Mouse (Mus musculus) myocyte (in vitro differentiated cells): ENCODE measurements at regions not wholly inside any gene's neighbourhood (a gene's known extent, or its start where the extent isn't known, plus 50 kb on each side); places are given as distances from the start of the nearest gene placed in this dataset.

Source experiments
- H3K27me3 ChIP-seq: one replicate; pipeline ENCODE4 v1.6.1; 2011; ENCODE audit not compliant: control insufficient read depth, insufficient read depth, insufficient read length
- H3K36me3 ChIP-seq: one replicate; pipeline ENCODE4 v1.6.1; 2011; ENCODE audit not compliant: control insufficient read depth, insufficient read depth
- H3K4me2 ChIP-seq: one replicate; pipeline ENCODE4 v1.6.1; 2011; ENCODE audit warnings: low read depth, control low read depth
- H3K4me3 ChIP-seq: one replicate; pipeline ENCODE4 v1.5.1; 2011; ENCODE audit warnings: mild to moderate bottlenecking, control low read depth, moderate library complexity
- H3K79me2 ChIP-seq: one replicate; pipeline ENCODE4 v1.6.1; 2011; ENCODE audit not compliant: control insufficient read depth, insufficient read depth
- H3ac ChIP-seq: one replicate; pipeline ENCODE4 v1.6.1; 2011; ENCODE audit not compliant: control insufficient read depth, insufficient read length
- CEBPB ChIP-seq: IDR thresholded peaks from 2 replicates; pipeline ENCODE4 v1.6.1; 2011; ENCODE audit warnings: mild to moderate bottlenecking, moderate library complexity; ENCODE audit not compliant: poor library complexity, insufficient read depth, severe bottlenecking
- E2F4 ChIP-seq: IDR thresholded peaks from one replicate; pipeline ENCODE4 v1.6.1; 2011; ENCODE audit warnings: mild to moderate bottlenecking, control low read depth, moderate library complexity; ENCODE audit not compliant: insufficient read depth
- MAX ChIP-seq: IDR thresholded peaks from one replicate; pipeline ENCODE4 v1.6.1; 2011; ENCODE audit warnings: low read depth, mild to moderate bottlenecking, control low read depth
- MYOD1 ChIP-seq, 3 experiments: IDR thresholded peaks; one replicate each; pipeline ENCODE4 v1.6.1; 2011; ENCODE audit warnings: control low read depth in 2 of 3, low read depth in 2 of 3, mild to moderate bottlenecking in 2 of 3, moderate library complexity in 1 of 3; ENCODE audit not compliant: insufficient read length in 2 of 3, control insufficient read depth in 1 of 3
- MYOG ChIP-seq, 3 experiments: IDR thresholded peaks; one replicate each; pipeline ENCODE4 v1.6.1; 2011; ENCODE audit warnings: control low read depth in 2 of 3, low read depth in 2 of 3, mild to moderate bottlenecking in 2 of 3; ENCODE audit not compliant: insufficient read length in 2 of 3, control insufficient read depth in 1 of 3, insufficient read depth in 1 of 3
- POLR2A ChIP-seq: IDR thresholded peaks from one replicate; pipeline ENCODE4 v1.6.1; 2011; ENCODE audit warnings: low read depth, mild to moderate bottlenecking, control low read depth, moderate library complexity; ENCODE audit not compliant: insufficient read length
- POLR2AphosphoS2 ChIP-seq: IDR thresholded peaks from one replicate; pipeline ENCODE4 v1.6.1; 2011; ENCODE audit warnings: low read depth, control low read depth; ENCODE audit not compliant: insufficient read length
- REST ChIP-seq: IDR thresholded peaks from one replicate; pipeline ENCODE4 v1.6.1; 2011; ENCODE audit warnings: mild to moderate bottlenecking, control low read depth, moderate library complexity; ENCODE audit not compliant: insufficient read depth, insufficient read length
- SRF ChIP-seq: IDR thresholded peaks from one replicate; pipeline ENCODE4 v1.6.1; 2011; ENCODE audit warnings: low read depth; ENCODE audit not compliant: control insufficient read depth, insufficient read length
- TCF12 ChIP-seq: IDR thresholded peaks from one replicate; pipeline ENCODE4 v1.6.1; 2011; ENCODE audit warnings: mild to moderate bottlenecking, control low read depth; ENCODE audit not compliant: poor library complexity, insufficient read depth, severe bottlenecking
- TCF3 ChIP-seq: IDR thresholded peaks from one replicate; pipeline ENCODE4 v1.6.1; 2011; ENCODE audit warnings: low read depth, control low read depth; ENCODE audit not compliant: insufficient read length
- USF1 ChIP-seq: IDR thresholded peaks from one replicate; pipeline ENCODE4 v1.6.1; 2011; ENCODE audit warnings: low read depth, mild to moderate bottlenecking, control low read depth, moderate library complexity

GRCm38 (mm10) chr13:28722074-28722473 is 231.4 kb downstream of the Sox4 start:
- Histone ChIP-seq H3K4me2 (no peak overlapping the region), H3K36me3 (no peaks in the 10 kb centered on the region), H3K79me2 (peaks cover 18% of the 10 kb centered on the region), H3K27me3 (no peaks in the 10 kb centered on the region), H3K4me3 (no peak overlapping the region), H3ac (no peak overlapping the region)
- no peak for TF ChIP-seq TCF3
- no peak for TF ChIP-seq REST
- no peak for TF ChIP-seq CEBPB
- no peak for TF ChIP-seq MAX
- no peak for TF ChIP-seq MYOG (IDR thresholded peaks at IDR 0.05; ENCODE audit: control insufficient read depth in 1 of 3, insufficient read depth in 1 of 3, insufficient read length in 2 of 3, low read depth in 2 of 3)
- no peak for TF ChIP-seq POLR2A
- TF ChIP-seq MYOD1 (IDR thresholded peaks at IDR 0.05; ENCODE audit: control insufficient read depth in 1 of 3, insufficient read length in 2 of 3, low read depth in 2 of 3): no peak
- TF ChIP-seq POLR2AphosphoS2: no peak

GRCm38 (mm10) chr13:28721548-28721981 is 231.9 kb downstream of the Sox4 start:
- no peak overlapping the region for H3K4me3 ChIP-seq
- no peak for TF ChIP-seq POLR2A
- TF ChIP-seq E2F4: no peak
- TF ChIP-seq MYOG (IDR thresholded peaks at IDR 0.05; ENCODE audit: control insufficient read depth in 1 of 3, insufficient read depth in 1 of 3, insufficient read length in 2 of 3, low read depth in 2 of 3): no peak
- no peak for TF ChIP-seq USF1
- no peak for TF ChIP-seq MAX
- TF ChIP-seq TCF12: no peak
- TF ChIP-seq CEBPB: no peak
- no peak for TF ChIP-seq POLR2AphosphoS2
- no peak for TF ChIP-seq SRF
- no peak for TF ChIP-seq MYOD1 (IDR thresholded peaks at IDR 0.05; ENCODE audit: control insufficient read depth in 1 of 3, insufficient read length in 2 of 3, low read depth in 2 of 3)
- TF ChIP-seq TCF3: no peak
- TF ChIP-seq REST: no peak
- no peaks in the 10 kb centered on the region for H3K27me3 ChIP-seq
- H3K4me2 ChIP-seq: no peak overlapping the region
- no peak overlapping the region for H3ac ChIP-seq
- H3K79me2 ChIP-seq: peaks cover 16% of the 10 kb centered on the region
- no peaks in the 10 kb centered on the region for H3K36me3 ChIP-seq

DNA sequence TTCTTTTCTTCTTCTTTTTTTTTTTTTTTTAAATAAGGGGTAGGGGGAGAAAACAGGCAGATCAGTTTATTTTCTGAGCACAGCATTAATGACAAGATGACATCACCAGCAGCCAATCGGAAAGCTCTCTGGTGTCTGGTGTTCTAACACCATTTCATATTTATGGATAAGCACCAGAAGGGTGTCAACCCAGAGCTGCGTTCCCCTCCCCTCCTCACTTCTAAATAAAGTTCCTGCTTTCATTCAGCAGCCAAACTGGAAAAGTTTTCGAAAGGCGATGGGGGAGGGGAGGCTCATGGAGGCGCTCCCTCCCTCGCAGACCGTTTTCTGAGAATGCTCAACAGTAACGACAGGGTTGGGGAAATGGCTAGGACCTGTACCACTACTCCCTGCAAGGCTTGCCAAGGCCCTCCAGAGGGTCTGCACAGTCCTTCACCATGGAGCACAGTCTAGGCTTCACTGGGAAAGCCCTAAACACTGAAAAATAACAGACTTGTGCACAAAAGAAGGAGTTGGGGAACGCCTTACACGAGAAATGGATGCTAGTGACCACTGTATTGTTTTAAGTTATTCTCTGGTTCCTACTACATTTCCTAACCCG is 232.8 kb downstream of the Sox4 start:
- H3K79me2 ChIP-seq: peaks cover 20% of the 10 kb centered on the region
- H3K27me3 ChIP-seq: no peaks in the 10 kb centered on the region
- no peak overlapping the region for H3ac ChIP-seq
- H3K4me2 ChIP-seq: no peak overlapping the region
- H3K36me3 ChIP-seq: no peaks in the 10 kb centered on the region
- TF ChIP-seq E2F4 (no peak), MAX (no peak), SRF (no peak), MYOG (IDR thresholded peaks at IDR 0.05; ENCODE audit: control insufficient read depth in 1 of 3, insufficient read depth in 1 of 3, insufficient read length in 2 of 3, low read depth in 2 of 3) (no peak), TCF12 (no peak), REST (no peak), POLR2A (no peak), CEBPB (no peak), USF1 (no peak), POLR2AphosphoS2 (no peak), MYOD1 (IDR thresholded peaks at IDR 0.05; ENCODE audit: control insufficient read depth in 1 of 3, insufficient read length in 2 of 3, low read depth in 2 of 3) (no peak), TCF3 (no peak)
- H3K4me3 ChIP-seq: no peak overlapping the region

DNA sequence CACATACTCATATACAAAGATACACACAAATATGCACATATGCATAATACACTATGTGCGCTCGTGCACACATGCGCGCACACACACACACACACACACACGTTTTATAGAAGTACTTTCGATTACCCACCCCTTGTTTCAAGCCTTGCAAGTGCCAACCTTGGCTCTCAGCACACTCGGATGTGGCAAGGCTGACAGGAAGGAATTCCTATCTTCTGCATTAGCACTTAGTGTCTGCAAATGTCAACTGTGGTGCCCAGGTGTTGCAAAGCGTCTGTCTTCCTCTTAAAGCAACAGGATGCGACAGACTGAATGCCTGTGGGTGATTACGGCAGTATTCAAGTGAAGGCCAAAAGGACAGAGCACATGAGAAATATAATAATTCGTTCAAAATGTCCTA is 233.3 kb downstream of the Sox4 start:
- Histone ChIP-seq H3K79me2 (peaks cover 23% of the 10 kb centered on the region), H3K27me3 (no peaks in the 10 kb centered on the region), H3ac (no peak overlapping the region), H3K4me2 (no peak overlapping the region), H3K36me3 (no peaks in the 10 kb centered on the region), H3K4me3 (no peak overlapping the region)
- TF ChIP-seq CEBPB (no peak), MYOD1 (IDR thresholded peaks at IDR 0.05; ENCODE audit: control insufficient read depth in 1 of 3, insufficient read length in 2 of 3, low read depth in 2 of 3) (peak in 1 of 3 experiments; percentile 31)

DNA sequence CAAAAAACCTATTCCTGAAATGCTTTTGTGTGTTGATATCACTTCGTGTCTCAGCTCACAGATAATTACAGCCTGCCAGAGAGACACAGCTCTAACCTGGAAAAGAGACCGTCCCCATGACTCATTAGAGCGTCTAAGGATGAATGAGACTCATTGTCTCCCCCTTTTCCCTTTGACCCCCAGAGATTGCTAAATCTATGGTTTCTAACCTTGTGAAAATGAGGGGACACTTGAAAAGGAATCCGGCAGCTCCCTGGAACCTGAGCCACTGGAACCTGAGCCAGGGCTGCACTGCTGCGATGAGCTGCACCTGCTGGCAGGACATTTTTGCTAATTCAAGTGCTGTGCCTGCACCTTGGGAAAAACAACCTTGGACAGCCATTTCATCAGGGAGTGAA is 234.6 kb downstream of the Sox4 start:
- H3K27me3 ChIP-seq: no peaks in the 10 kb centered on the region
- no peak overlapping the region for H3ac ChIP-seq
- peak overlapping the region; percentile 56 for H3K4me2 ChIP-seq
- TF ChIP-seq MYOG (IDR thresholded peaks at IDR 0.05; ENCODE audit: control insufficient read depth in 1 of 3, insufficient read depth in 1 of 3, insufficient read length in 2 of 3, low read depth in 2 of 3) (peak in 2 of 3 experiments; percentile 56 to 62), TCF12 (no peak), CEBPB (peak; percentile 44; the same call in 1 of the 2 replicates), POLR2AphosphoS2 (no peak), MYOD1 (IDR thresholded peaks at IDR 0.05; ENCODE audit: control insufficient read depth in 1 of 3, insufficient read length in 2 of 3, low read depth in 2 of 3) (peak in 2 of 3 experiments; percentile 78 to 81), SRF (no peak)
- no peak overlapping the region for H3K4me3 ChIP-seq
- peaks cover 23% of the 10 kb centered on the region for H3K79me2 ChIP-seq
- H3K36me3 ChIP-seq: no peaks in the 10 kb centered on the region
